Mouse (Mus musculus) embryo, embryonic 10 days (tissue): Measurements from ENCODE around the gene Fbxo34.
"Not testable (repeated sequence)": the region's sequence is repeated elsewhere in the genome, so short reads cannot be mapped to it uniquely, and the experiment has no call there.

Experiments
- DNase-seq: peaks from one replicate; pipeline ENCODE4 v3.0.0-alpha.2; 2015; ENCODE audit warnings: low spot score

Gene Fbxo34

GRCm38 (mm10) chr14:47562530-47562929 lies 112.3 kb downstream of the Fbxo34 start:
- DNase-seq: no peak

GRCm38 (mm10) chr14:47563106-47563505 lies 112.9 kb downstream of the Fbxo34 start:
- no peak for DNase-seq

GRCm38 (mm10) chr14:47567962-47568652 lies 117.9 kb downstream of the Fbxo34 start:
- peak; percentile 94 for DNase-seq

DNA sequence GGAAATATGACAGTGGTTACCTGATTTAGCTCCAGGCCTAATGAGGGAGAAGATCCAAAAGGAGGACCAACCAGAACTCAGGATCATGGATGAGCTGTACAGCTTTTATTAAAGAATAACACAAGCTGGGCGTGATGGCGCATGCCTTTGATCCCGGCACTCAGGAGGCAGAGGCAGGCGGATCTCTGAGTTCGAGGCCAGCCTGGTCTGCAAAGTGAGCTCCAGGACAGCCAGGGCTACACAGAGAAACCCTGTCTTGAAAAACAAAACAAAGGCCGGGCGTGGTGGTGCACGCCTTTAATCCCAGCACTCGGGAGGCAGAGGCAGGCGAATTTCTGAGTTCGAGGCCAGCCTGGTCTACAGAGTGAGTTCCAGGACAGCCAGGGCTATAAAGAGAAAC lies 120.3 kb downstream of the Fbxo34 start, which contains the start of gene Atg14:
Gene Atg14, minus strand, starts transcription at position 101 of the 400 bp plus-strand sequence.
- not testable (repeated sequence) for DNase-seq

- no peak for DNase-seq
Observed at GRCm38 (mm10) chr14:47572707-47573106, 122.5 kb downstream of the Fbxo34 start.

DNA sequence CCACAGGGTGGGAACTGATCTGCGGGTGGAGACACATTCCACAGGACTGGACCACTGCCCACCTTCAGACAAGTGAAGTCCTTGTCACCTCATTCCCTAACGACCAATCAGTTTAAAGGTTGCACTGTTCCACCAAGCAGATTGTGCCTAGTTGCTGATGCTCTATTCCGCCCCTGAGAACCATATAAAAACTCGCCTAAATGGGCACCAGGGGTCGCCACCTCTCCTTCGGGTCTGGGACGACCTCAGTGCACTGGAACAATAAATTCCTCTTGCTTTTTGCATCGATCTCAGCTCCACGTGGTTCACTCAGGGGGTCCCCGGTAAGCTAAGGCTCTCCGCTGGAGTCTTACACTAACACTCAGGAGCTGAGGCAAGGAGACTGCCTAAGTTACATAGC lies 124.5 kb downstream of the Fbxo34 start:
- no peak for DNase-seq

DNA sequence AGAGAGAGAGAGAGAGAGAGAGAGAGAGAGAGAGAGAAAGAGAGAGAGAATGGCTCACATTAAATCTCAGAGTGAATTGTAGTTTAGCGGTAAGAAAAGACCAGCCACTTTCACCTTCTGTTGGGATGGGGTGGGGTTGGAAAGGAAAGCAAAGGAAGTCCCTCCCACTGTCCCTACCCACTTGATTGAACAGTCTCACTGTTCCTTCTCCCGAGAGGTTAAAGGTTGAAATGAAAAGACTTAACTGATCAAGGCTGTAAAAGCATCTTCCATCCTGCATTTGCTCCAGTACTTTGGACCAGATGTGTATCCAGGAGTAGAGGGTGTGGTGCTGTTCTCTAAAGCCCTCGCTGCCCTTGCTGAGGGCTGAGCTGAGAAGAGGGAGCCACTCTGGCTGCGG lies 126.5 kb downstream of the Fbxo34 start:
- no peak for DNase-seq

DNA sequence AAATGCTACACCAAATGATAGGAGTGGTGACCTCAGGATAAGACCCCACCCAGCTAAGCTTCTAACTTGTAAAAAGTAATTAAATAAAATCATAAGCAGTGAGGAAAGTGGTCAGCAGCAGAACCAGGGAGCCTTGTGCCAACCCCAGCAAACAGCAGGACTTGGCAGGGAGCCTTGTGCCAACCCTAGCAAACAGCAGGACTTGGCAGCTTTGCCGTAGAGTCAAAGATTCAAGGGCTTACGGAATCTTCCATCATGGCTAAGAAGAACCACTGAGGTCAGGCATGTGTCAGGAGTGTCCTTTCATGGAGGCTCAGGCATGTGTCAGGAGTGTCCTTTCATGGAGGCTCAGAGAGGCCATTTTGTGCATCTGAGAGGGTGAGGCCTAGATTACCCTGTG lies 127.9 kb downstream of the Fbxo34 start:
- DNase-seq: no peak

DNA sequence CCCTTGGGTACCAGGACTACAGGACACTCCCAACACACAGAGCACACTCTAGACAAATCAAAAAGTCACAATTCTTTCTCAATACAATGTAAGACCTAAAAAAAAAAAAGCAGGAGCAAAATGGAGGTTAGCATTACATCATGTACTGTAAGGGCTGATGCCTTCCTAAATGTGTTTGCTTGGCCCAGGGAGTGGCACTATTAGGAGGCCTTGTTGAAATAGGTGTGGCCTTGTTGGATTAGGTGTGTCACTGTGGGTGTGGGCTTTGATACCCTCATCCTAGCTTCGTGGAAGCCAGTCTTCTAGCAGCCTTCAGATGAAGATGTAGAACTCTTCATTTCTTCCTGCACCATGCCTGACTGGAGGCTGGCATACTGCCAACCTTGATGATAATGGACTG lies 131.1 kb downstream of the Fbxo34 start:
- no peak for DNase-seq
